Mouse (Mus musculus) erythroblast, adult 5-6 weeks (primary cell): ENCODE results near the gene Zfp94. TPM values are rescaled to one million over a fixed set of nuclear protein-coding genes. Genes with fewer than 3 reads are reported as not detected.
A peak's percentile ranks its signal among the peaks of the same experiment; 100 is the strongest.

Source experiments
- ATAC-seq: replicated peaks from 2 replicates; pipeline ENCODE4 v1.8.0; 2016; ENCODE audit warnings: moderate number of reproducible peaks, mild to moderate bottlenecking, moderate TSS enrichment, inconsistent platforms; ENCODE audit not compliant: poor library complexity, low FRiP score, severe bottlenecking
- total RNA-seq, 2 experiments: library from RNA; stranded (forward) in 1 of 2; stranded (reverse) in 1 of 2; fragments of 150-400 nt in 1 of 2; fragments of 200-764, 138-1000 nt in 1 of 2; gene quantifications; 2 replicates each; pipeline versions ENCODE4 v1.2.3 to v1.2.4; 2015 to 2017; ENCODE audit warnings: low replicate concordance in 2 of 2

The Zfp94 gene
- total RNA-seq (2015; ENCODE audit: low replicate concordance) (1.0 TPM in 1 of 2 replicates, not detected in the other), total RNA-seq (2017; ENCODE audit: low replicate concordance) (0.34 and 1.3 TPM in 2 replicates)

GRCm38 (mm10) chr7:24316567-24317092 is at the start of gene Zfp94:
Gene Zfp94 (minus strand): TSS chr7:24316666.
- ATAC-seq: peak; percentile 99

GRCm38 (mm10) chr7:24365258-24366014 is 49.0 kb upstream of the Zfp94 start:
- no peak for ATAC-seq

GRCm38 (mm10) chr7:24364827-24365226 is 48.4 kb upstream of the Zfp94 start:
- peak; percentile 73 for ATAC-seq

DNA sequence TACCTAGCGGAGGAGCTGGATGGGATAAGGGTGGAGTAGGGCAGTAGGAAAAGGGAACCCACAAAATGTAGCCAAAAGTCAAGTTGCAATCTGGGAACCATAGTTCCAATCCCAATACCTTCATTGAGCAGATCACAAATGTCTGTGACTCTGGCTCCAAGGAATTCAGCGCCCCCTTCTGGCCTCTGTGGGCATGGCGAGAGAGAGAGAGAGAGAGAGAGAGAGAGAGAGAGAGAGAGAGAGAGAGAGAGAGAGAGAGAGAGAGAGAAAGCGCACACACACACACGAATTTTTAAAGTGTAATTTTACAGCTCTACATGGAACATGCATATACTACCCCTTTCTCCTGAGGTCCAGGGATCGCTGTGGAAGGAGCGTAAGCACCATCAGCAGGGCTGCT is 46.8 kb upstream of the Zfp94 start:
- 0 out of 2 replicates have a peak, but pooled peaks have one; percentile 26 for ATAC-seq

GRCm38 (mm10) chr7:24361001-24361400 is 44.5 kb upstream of the Zfp94 start:
- ATAC-seq: no peak

GRCm38 (mm10) chr7:24359269-24359668 is 42.8 kb upstream of the Zfp94 start:
- ATAC-seq: no peak

GRCm38 (mm10) chr7:24357899-24358298 is 41.4 kb upstream of the Zfp94 start:
- 0 out of 2 replicates have a peak, but pooled peaks have one; percentile 51 for ATAC-seq

- no peak for ATAC-seq
Measured at GRCm38 (mm10) chr7:24356081-24356480, 39.6 kb upstream of the Zfp94 start.

DNA sequence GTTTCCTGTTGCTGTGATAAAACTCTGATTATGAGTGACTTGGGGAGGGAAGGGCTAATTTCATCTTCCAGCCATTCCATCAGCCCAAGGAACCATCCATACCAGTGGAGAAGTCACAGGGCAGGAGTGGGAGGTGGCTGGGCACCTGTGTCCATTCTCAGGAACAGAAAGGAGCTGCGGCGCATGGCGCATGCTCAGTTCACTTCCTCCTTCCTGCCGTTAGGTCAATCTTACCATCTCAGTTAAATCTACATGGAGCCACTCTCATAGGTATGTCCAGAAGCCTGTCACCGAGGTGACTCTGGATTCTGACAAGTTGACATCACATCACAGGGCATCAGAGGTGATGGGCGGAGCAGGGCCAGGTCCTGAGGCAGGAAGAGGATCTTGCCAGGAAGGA is 39.2 kb upstream of the Zfp94 start:
- ATAC-seq: no peak

DNA sequence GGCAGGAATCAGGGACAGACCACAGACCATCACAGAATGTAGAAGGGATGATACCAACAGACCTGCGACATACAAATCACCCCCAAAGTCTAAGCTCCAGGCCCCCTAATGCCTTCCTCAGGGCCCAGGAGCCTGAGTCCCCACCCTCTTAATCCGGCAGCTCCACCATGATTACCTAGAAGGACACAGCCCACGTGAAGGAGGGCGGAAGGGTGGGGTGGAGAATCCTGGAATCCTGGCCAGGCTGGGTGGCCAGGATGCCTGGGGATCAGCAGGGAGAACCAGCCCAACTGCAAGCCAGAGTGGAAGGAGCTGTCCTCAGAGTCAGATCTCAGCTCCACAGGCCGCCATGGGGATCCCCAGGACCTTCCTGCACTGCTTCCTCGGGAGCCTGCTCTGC is 32.4 kb upstream of the Zfp94 start, which contains the start of gene Lypd5:
TSS of gene Lypd5 (plus strand) at position 301 of the 400 bp plus-strand sequence.
- ATAC-seq: no peak

GRCm38 (mm10) chr7:24346444-24346843 is 30.0 kb upstream of the Zfp94 start:
- ATAC-seq: no peak

GRCm38 (mm10) chr7:24343701-24344272 is 27.3 kb upstream of the Zfp94 start:
- no peak for ATAC-seq

- ATAC-seq: no peak
Measured at GRCm38 (mm10) chr7:24338241-24338640, 21.8 kb upstream of the Zfp94 start.

GRCm38 (mm10) chr7:24335699-24336309 is 19.3 kb upstream of the Zfp94 start:
- peak; percentile 76; the same call in 1 of the 2 replicates for ATAC-seq

- no peak for ATAC-seq
Measured at GRCm38 (mm10) chr7:24333304-24333986, 17.0 kb upstream of the Zfp94 start, which contains the start of gene Tescl. Gene Tescl (minus strand): TSS chr7:24333936.

- no peak for ATAC-seq
Measured at GRCm38 (mm10) chr7:24327281-24327975, 11.0 kb upstream of the Zfp94 start.

DNA sequence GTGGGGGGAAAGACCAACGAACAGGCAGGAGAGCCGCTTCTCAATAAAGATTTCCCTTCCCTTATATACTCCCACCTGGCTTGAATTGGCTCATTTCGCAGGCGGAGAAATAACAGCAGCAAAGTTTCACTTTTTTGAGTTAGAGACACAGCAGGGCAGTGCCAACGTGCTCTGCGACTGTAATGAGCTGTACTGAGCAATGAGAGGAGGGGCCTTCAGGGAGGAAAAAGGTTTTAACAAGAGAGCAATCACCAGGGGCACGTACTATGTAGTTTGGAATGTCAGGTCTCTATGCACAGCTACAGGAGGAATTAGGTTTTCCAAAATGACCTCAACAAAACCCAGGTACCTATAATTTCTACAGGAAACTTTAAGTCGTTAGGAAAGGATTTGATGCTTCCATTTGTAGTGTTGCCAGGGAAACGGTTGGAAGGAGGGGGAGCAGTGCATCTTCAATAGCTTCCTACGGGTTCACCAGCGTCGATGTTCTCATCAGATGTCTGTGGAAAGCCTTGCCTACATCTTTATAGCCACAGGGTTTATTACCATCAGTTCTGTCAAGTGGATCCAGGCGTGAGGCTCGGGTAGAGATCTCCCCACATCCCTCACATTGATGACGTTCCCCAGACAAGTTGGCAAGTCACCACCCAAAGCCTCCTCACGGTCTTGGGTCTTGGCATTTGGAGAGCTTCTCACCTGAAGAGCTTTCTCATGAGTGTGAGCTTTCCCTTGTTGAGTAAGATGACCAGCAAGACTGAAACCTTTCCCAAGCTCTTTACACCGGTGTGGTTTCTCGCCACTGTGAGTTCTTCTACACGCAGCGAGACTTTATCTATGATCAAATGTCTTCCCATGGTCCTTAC is 10.0 kb upstream of the Zfp94 start:
- ATAC-seq: no peak

- ATAC-seq: no peak
Measured at GRCm38 (mm10) chr7:24325675-24326128, 9.2 kb upstream of the Zfp94 start.
